In genomic region chr6:90422565-90422964, GRCm38 (mm10) we compare ENCODE assay signal across 8 mouse cellular contexts. TPM values are rescaled to one million over a fixed set of nuclear protein-coding genes. Genes with fewer than 3 reads are reported as not detected.
DNase-seq lines count a peak whose midpoint lies in the region; ATAC-seq and TF ChIP-seq lines count a peak whose summit lies in the region.

No protein-coding gene starts in this region.

- TF ChIP-seq CTCF in G1E (IDR thresholded peaks at IDR 0.05; ENCODE audit: low read depth, low read length) = peak; percentile 80

- peaks cover 13% of the 10 kb centered on the region for H3K4me1 ChIP-seq in G1E (ENCODE audit: insufficient read depth, low read depth, low read length)
- 0 out of 2 replicates have a peak, but pooled peaks cover 7% of the 10 kb centered on the region for H3K4me1 ChIP-seq in lung, embryonic 15.5 days

- peak overlapping the region; percentile 49 for H3K4me2 ChIP-seq in lung, embryonic 15.5 days

- H3K36me3 ChIP-seq in G1E (replicated peaks) = no peaks in the 10 kb centered on the region
- H3K36me3 ChIP-seq in lung, embryonic 15.5 days = no peaks in the 10 kb centered on the region

- DNase-seq in G1E (ENCODE audit: low spot score) = peak; percentile 59
- DNase-seq in cerebellum, adult 18-20 months = peak; percentile 82 to 85
- peak; percentile 85 for DNase-seq in forelimb bud, embryonic 11.5 days (ENCODE audit: low read depth, low spot score)
- peak; percentile 81 for DNase-seq in layer of hippocampus, adult 8-10 months (ENCODE audit: low spot score in 2 of 2)
- DNase-seq in ovary, postnatal 10 days (ENCODE audit: low spot score) = peak; percentile 45
- DNase-seq in thymus, postnatal 14 days = peak; percentile 83

- H3K4me3 ChIP-seq in G1E (ENCODE audit: low read depth, low read length) = no peak overlapping the region
- H3K4me3 ChIP-seq in lung, embryonic 15.5 days = peak overlapping the region; percentile 18; the same call in 1 of the 2 replicates

- H3K9me3 ChIP-seq in G1E (replicated peaks) = no peaks in the 10 kb centered on the region
- no peaks in the 10 kb centered on the region for H3K9me3 ChIP-seq in lung, embryonic 15.5 days

- H3K9ac ChIP-seq in lung, embryonic 15.5 days = no peak overlapping the region

- WGBS in lung, embryonic 15.5 days = 9% methylated on average over 14 of the region's 14 CpGs

- no peak overlapping the region for H3K27ac ChIP-seq in lung, embryonic 15.5 days

- H3K27me3 ChIP-seq in G1E (ENCODE audit: insufficient read depth, low read length) = peaks cover 39% of the 10 kb centered on the region
- peaks cover 9% of the 10 kb centered on the region for H3K27me3 ChIP-seq in lung, embryonic 15.5 days

- ATAC-seq in G1E (ENCODE audit: extremely low read depth, insufficient number of reproducible peaks, low FRiP score, poor library complexity, severe bottlenecking) = no peak; the same call in 1 of the 2 replicates
- peak; percentile 95 to 98 for ATAC-seq in hematopoietic stem cell, adult 5-6 weeks (replicated peaks in 1 of 2; ENCODE audit: insufficient read depth in 1 of 2, low FRiP score in 2 of 2, low TSS enrichment in 1 of 2, low read depth in 1 of 2, poor library complexity in 2 of 2, severe bottlenecking in 2 of 2)
- peak; percentile 75; the same call in 1 of the 2 replicates for ATAC-seq in lung, embryonic 15.5 days (ENCODE audit: borderline replicate concordance, extremely low read depth, low FRiP score, low TSS enrichment)

RNA-seq across cellular contexts. Expression of gene Cfap100, which starts 6.0 kb away (rescaled TPM):
- total RNA-seq in G1E (2014; fragmentation: Nextera tagmentation) = not detected in 2 replicates
- total RNA-seq in G1E (2017) = 0.27 TPM in 1 of 2 replicates, not detected in the other
- polyA plus RNA-seq in G1E (2012) = not detected in 2 replicates
- total RNA-seq in hematopoietic stem cell, adult 5-6 weeks (2017) = not detected in 2 replicates
- total RNA-seq in layer of hippocampus, adult 8-10 months (2022) = 10 to 100 TPM; 12.1 to 18.5 (median 13.7) TPM
- 0.50 and 0.68 TPM in 2 replicates for polyA plus RNA-seq in lung, embryonic 15.5 days (2015; fragmentation: Nextera tagmentation; extraction: Ambion mirVana)

RNA-seq across cellular contexts. Expression of gene Klf15, which starts 39.8 kb away (rescaled TPM):
- not detected in 2 replicates for total RNA-seq in G1E (2014; fragmentation: Nextera tagmentation)
- total RNA-seq in G1E (2017) = 0.05 TPM in 1 of 2 replicates, not detected in the other
- polyA plus RNA-seq in G1E (2012) = not detected in 2 replicates
- not detected in 2 replicates for total RNA-seq in hematopoietic stem cell, adult 5-6 weeks (2017)
- total RNA-seq in layer of hippocampus, adult 8-10 months (2022) = 10 to 100 TPM; 29.8 to 38.5 (median 34.8) TPM
- polyA plus RNA-seq in lung, embryonic 15.5 days (2015; fragmentation: Nextera tagmentation; extraction: Ambion mirVana) = 10.9 and 13.5 TPM in 2 replicates

RNA-seq across cellular contexts. Expression of gene Zxdc, which starts 53.3 kb away (rescaled TPM):
- total RNA-seq in G1E (2014; fragmentation: Nextera tagmentation) (23.3 and 24.9 TPM in 2 replicates), G1E (2017) (19.0 and 19.7 TPM in 2 replicates)
- 32.5 and 36.2 TPM in 2 replicates for polyA plus RNA-seq in G1E (2012)
- total RNA-seq in hematopoietic stem cell, adult 5-6 weeks (2017) = 18.7 and 20.3 TPM in 2 replicates
- total RNA-seq in layer of hippocampus, adult 8-10 months (2022) = 10 to 100 TPM; 27.3 to 31.8 (median 30.4) TPM
- 7.5 and 7.6 TPM in 2 replicates for polyA plus RNA-seq in lung, embryonic 15.5 days (2015; fragmentation: Nextera tagmentation; extraction: Ambion mirVana)

Comparison
In these comparisons a context has a peak if more than half of its experiments do, and no peak if none do; other contexts are left out.
1. RNA of gene Cfap100, which starts 6.0 kb away (total RNA-seq): 12.1 to 18.5 TPM in layer of hippocampus, adult 8-10 months; 0.27 TPM in G1E and not detected in hematopoietic stem cell, adult 5-6 weeks; every median in the first group is over 10 times any median in the second.
2. RNA of gene Klf15, which starts 39.8 kb away (total RNA-seq): 29.8 to 38.5 TPM in layer of hippocampus, adult 8-10 months; 0.05 TPM in G1E and not detected in hematopoietic stem cell, adult 5-6 weeks; every median in the first group is over 10 times any median in the second.
3. Peak in every context shown above with its lines, with median percentiles within 50 percentile points of each other: DNase-seq.